Mouse (Mus musculus) cerebellum, adult 2 months (tissue): ENCODE measurements at regions not wholly inside any gene's neighbourhood (a gene's known extent, or its start where the extent isn't known, plus 50 kb on each side); places are given as distances from the start of the nearest gene placed in this dataset.

ENCODE experiments used
- CTCF ChIP-seq: fragments of 200-500 bp; IDR thresholded peaks from 2 replicates; pipeline ENCODE4 v1.5.1; 2011; ENCODE audit warnings: low read depth, mild to moderate bottlenecking, control low read depth, low read length, moderate library complexity, borderline replicate concordance; ENCODE audit not compliant: insufficient read depth
- POLR2A ChIP-seq: fragments of 200-500 bp; IDR thresholded peaks from 2 replicates; pipeline ENCODE4 v1.6.1; 2011; ENCODE audit warnings: low read length, control low read depth, borderline replicate concordance; ENCODE audit not compliant: insufficient read depth

DNA sequence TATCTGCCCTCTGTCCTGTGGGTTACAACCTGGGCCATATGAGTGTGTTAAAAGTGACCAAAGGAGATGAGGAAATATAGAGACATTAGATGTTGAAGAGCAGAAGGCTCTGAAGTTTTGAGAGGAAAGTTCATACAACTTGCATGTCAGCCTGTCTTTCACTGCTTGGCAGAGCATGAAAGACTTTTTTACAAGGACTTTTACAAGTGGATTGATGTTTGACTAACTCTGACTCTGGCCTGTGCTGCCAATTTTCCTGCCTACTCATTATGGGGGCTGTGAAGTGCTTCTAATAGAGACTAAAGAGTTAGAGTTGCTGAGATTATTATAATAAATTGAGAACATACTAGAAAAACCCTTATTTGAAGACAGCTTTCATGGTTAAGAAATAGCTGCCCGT lies 71.4 kb downstream of the Car2 start:
- no peak for TF ChIP-seq POLR2A
- no peak for TF ChIP-seq CTCF
